Mouse (Mus musculus) WW6 (cell line): ENCODE measurements around the gene Srsf4.

Experiments used
- DNase-seq: peaks from one replicate; pipeline ENCODE4 v3.0.0-alpha.2; 2013; ENCODE audit warnings: low read depth, low spot score

Gene Srsf4

DNA sequence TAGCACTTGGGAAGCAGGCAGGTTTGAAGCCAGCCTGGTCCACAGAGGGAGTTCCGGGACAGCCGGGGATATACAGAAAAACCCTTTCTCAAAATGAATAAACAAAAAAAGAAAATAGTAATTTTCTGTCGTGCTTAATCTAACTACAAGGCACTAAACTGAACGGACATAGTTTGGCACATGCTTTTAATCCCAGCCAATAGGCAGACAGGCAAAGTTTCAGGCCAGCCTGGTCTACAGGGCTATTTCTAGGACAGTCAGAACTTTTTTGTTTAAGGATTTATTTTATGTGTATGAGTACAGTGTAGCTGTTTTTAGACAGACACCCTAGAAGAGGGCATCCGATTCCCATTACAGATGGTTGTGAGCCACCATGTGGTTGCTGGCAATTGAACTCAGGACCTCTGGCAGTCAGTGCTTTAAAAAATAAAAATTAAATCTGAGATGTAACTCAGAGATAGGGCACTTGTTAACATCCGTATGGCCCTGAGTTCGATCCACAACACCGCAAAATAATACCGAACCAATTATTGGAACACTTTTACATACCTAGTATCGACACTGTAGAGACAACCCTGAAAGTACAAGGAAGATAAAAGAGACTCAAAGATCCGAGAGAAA lies 635 bp upstream of the Srsf4 start:
- DNase-seq, result no peak

DNA sequence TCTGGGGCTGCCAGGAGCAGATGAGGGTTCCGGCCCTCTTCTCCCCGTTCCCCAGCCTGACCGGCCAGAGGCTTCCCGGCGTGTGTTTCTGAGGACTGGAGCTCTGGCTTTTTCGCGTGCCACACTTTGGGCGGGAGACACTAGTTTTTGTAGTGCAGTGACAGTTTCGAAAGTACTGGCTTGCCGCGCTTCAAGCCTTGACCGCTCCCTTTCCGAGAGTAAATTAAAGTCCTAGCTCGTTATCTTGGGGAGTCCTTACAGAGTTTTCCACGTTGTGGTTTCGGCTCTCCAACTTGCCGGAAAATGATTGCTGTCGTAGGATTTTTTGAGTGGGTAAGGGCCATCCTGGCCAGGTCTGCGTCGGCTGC lies 736 bp downstream of the Srsf4 start:
- no peak for DNase-seq

DNA sequence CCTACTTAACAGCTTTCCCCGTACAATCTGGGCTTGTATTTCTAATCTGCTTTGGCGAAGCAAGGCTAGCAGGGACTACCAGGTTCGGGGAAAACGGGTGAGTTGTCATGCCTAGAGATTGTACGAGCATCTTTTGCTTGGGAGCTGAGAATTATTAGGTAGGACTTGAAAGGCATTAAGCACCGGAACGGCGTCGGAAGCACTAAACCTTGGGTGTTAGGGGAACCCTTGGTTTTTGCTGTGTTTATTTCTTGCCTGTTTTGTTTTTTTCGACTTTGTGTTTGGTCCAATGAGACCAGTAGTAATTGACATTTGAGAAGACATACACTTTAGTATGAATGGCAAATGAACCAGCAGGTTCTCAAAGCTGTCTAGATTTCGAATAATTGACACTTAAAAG lies 1.1 kb downstream of the Srsf4 start:
- DNase-seq, result no peak

DNA sequence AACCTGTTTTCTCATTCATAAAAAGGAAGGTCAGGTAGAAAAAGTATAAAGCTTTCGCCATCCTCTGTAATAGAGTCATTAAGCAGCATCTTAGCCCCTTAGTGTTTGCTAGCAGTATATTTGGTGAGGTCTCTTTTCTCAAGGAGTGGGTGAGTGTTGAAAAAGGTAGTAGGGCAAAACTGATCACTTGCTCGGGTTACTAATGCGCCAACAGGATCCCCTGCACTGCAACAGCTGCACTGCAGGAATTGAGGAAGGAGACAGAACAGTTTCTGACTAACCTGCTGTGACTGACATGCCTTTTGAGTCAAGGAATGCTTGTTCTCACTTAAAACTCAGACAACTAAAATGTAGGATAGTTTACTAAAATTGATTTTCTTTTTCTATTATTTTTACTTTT lies 1.8 kb downstream of the Srsf4 start:
- no peak for DNase-seq

DNA sequence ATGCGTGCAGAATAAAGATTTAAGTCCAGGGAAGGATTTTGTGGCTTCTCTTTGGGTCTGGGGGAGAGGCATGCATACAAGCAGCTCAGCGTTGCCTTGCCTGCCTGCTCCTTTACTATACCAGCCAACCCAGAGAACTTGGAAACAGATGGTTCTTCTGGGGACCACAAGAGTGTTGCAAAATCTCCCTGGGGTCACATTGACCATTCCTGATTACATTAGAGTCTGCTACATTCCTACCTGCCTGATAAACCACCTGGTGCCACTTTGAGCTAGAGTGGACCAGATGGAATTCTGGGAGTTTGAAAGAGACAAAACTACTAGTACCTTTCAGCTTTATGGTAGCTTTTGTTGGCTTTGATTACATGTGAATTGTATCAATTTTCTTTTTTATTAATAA lies 3.4 kb downstream of the Srsf4 start:
- DNase-seq, result no peak

DNA sequence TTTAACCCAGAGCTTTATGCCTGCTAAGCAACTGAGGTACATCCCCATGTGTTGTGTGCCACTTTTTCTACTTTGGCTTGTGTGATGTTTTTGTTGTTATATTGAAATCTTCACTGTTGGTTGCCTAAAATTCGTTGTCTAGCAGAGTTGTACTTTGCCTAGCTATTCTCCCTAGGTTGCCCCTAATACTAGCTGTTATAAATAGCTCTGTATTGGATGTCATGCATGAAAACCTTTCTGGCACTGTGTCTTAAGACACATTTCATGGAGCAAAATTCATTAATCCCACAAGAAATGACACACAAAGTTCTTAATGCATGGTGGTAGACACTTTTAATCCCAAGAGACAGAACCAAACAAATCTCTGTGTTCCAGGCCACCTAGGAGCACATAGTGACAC lies 6.3 kb downstream of the Srsf4 start:
- DNase-seq, result no peak

DNA sequence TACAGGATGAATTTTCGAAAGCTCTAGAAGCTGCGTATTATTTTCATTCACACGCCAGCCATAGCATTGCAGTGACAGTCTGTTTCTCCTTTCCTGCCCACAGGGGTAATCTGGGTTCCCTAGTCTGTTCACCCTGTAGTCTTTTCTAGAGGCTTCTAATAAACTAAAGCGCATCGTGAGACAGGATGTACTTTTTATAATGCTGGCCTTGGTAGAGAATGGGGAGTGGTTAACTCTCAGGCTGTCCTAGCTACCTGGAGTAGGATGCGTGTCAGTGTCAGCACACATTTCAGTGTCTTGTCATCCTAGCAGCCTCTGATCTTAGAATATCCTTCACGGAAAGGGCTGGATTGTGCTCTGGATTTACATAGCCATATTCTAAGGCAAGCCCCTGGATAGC lies 7.9 kb downstream of the Srsf4 start:
- no peak for DNase-seq

DNA sequence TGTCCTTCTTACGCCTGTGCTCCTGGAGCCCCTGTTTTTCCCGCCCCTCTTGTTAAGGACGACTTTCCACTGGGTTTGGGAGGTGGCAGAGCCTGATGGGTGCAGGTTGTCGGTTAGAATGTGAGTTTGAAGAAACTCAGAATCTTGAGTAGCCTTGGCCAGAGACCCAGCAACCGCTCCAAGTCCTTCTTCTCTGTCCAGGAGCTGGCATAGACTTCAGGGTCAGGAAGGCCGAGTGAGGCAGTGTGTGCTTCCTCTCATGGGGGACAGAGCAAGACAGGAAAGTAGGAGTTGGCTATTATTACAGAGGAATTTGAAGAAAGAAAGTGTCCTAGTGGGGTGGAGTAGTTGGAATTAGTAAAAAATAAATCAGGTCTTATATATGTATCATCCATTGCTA lies 10.2 kb downstream of the Srsf4 start:
- DNase-seq, result no peak

DNA sequence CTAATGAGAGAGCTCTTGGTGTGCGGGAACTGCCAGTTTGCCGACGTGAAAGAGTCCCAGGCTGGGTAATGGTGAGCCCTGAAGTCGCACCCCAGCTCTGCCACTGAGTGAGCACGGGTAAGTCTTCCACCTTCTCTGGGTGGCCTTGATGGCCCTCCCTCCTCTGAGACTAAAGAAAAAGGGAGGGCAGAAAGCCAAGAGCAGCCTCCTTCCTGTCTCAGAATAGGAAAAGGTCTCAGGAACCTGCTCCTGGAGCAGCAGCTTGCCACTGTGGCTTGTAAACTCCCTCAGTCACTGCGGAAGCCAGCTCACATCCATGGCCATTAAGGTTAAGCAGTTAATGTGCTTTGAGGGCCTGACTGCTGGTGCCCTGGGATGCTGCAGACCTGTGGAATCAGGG lies 12.0 kb downstream of the Srsf4 start:
- no peak for DNase-seq

DNA sequence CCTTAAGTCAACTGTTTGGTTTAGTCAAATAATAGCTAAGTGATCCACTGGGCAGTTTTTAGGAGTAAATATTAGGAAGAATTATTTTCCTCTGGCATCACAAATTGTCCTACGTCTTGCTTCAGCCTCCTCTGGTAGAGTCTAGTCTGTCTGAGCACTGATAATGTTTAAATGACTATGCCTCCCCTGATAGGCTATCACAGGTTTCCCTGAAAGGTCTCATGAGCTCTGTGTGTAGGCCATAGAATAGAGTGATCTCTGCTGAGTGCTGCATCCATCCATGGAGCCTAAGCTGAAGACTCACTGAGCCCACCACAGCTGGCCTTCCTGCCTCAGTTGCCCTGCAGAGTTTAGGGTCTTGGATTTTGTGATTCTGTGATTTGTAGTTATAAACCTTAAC lies 15.1 kb downstream of the Srsf4 start:
- DNase-seq, result no peak

DNA sequence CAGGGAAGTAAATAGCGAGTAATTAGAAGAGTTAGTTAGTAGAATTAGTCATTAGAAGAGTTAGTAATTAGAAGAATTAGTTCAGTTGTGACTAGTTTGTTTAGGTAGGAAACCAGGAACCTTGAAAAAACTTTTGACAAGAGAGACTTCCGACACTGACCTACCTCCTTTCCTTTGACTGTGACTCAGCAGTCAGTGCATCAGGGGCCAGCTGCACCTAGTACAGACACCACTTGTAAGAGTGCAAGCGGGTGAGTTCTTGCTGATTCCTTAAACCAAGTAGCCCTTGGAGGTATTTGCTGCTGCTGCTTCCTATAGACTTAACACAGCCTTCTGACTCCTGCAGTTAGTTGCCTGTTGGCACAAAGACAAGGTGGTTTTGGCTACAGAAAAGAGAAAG lies 17.3 kb downstream of the Srsf4 start:
- DNase-seq, result no peak

DNA sequence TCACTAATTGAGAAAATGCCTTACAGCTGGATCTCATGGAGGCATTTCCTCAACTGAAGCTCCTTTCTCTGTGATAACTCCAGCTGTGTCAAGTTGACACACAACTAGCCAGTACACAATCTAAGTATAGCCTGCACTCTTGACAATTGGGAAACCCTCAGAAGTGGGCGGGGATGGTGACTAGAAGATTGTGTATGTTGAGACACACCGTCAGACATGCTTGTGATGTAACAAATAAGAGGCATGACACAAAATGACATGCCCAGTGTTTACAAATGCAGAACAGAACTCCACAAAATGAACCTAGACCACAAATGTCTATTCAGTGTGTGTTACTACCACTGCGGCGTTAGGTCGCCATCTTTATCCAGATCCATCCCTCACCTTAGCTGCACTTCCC lies 23.7 kb downstream of the Srsf4 start:
- no peak for DNase-seq

DNA sequence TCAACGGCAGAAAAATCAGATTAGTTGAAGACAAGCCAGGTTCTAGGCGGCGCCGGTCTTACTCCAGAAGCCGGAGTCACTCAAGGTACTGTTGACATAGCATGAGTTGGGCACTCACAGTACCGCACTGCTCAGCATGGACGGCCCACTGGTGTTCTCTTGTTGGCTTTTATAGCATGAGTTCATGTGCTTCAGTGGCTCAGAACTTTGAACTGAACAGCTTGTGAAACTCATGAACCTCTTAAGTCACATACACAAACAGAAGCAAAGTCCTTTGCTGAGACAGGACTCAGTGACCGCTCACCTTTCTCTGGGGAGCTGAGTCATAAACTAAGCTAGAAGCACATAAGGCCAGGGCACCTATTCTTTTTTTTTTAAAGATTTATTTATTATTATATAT lies 24.4 kb downstream of the Srsf4 start:
- DNase-seq, result no peak

DNA sequence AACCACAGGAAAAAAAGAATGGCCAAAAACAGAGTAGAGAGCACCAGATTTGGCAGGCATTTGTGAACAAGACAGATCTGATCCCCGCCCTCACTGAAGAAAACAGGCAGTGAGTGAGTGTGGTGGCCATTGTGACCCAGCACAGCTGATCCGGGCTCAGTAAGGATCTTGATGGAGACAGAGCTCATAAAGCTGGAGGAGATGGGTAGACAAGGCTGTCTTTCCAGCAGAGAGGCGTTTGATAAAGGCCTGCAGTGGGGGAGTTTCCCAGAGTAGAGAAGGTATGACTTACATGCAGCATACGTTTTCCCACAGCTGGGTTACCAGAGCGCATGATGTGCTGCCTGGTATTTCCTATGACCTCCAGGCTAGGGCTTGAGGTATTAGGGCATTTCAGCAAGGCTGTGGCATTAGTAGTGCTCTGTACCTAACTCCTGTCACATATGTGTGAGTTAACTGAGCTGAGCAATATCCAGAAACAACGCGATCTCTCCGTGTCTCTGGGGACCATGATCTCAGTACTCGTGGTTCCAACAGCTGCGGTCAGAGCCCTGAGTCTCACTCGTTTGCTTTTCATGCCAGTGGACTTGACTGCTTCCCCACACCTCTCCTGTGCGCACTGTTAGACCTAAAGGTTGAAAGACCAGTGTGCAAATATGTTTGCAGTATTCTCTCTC lies 25.2 kb downstream of the Srsf4 start:
- DNase-seq, result no peak

DNA sequence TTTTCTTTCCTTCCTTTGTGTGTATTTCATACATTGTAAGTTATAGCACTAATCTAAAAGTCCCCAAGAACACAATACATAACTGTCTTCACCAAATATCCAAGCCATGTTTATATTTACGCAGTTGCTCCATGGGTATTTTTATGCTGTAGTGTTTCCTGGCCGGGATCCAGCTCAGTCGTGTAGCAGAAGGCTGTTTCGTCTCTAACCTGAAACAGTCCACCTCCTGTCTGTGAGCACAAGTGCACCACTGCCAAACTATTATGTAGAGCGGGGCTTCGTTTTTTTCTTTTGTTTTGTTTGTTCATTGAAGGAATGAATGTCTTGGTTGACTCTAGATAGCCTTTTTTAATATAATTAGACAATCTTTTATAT lies 25.8 kb downstream of the Srsf4 start:
- DNase-seq, result no peak

DNA sequence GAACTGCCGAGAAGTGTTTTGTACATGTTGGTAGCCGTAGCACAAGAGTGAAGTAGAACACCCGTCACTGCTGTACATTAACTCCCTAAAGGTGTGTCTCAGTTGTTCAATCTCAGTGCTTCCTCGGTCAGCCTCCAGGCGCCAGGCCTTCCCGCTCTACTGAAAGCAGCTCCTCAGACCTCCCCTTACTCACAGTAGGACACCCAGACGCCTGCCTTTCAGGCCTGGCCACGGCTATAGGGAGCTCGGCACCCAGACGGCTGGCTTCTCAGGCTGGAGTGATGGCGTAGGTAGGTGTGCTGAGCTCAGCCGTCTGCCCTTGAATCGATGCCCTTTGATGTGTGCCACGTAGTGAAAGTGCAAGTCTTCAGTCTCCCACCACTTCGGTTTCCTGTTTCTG lies 27.7 kb downstream of the Srsf4 start:
- no peak for DNase-seq

DNA sequence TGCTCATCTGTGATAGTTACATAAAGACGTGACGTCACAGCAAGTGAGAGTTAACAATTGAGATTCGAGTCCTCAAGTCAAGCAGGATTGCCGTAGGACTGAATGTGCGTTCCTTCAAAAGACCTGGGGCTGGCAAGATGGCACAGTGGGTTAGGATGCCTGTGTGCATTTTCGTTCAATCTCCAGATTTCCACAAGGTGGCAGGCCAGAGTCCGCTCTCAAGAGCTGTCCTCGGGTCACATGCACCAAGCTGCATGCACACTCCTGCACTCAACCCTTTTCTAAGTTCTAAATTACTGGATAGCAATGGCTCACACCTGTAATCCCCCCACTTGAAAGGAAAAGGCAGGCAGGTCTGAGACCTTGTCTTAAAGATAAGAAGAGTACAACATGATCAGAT lies 31.1 kb downstream of the Srsf4 start:
- DNase-seq, result no peak

DNA sequence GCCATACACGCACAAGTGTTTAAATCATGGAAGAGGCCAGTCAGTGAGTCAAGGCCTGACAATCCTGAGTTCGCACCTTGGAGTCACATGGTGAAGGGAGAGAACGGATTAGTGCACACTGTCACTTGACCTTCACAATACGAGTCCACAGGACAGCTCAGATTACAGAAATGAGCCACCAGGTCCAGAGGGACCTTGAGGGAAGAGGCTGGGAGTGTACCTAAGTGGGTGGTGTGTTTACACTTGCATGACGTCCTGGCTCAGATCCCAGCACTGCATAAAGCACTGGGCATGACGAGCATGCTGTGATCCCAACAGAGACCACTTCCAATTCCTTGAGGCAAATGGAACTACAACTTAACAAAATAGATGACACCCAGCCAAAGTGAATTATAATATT lies 33.0 kb downstream of the Srsf4 start:
- no peak for DNase-seq

DNA sequence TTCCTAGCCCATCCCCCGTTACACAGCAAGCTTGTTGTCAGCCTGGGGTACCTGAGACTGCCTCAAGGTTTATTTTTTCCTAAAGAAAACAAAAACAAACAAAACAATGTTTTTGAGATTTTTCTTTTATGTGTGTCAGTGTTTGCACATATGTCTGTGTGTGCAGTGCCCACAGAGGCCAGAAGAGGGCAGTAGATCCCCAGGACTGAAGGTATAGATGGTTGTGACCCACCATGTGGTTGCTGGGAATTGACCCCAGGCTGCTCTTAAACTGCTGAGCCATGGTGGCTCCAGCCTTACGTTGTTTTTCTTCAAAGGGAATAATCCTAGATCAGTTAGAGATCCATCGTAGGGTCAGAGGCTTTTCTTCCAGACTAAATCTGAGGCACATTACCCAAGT lies 34.5 kb downstream of the Srsf4 start:
- DNase-seq, result no peak

DNA sequence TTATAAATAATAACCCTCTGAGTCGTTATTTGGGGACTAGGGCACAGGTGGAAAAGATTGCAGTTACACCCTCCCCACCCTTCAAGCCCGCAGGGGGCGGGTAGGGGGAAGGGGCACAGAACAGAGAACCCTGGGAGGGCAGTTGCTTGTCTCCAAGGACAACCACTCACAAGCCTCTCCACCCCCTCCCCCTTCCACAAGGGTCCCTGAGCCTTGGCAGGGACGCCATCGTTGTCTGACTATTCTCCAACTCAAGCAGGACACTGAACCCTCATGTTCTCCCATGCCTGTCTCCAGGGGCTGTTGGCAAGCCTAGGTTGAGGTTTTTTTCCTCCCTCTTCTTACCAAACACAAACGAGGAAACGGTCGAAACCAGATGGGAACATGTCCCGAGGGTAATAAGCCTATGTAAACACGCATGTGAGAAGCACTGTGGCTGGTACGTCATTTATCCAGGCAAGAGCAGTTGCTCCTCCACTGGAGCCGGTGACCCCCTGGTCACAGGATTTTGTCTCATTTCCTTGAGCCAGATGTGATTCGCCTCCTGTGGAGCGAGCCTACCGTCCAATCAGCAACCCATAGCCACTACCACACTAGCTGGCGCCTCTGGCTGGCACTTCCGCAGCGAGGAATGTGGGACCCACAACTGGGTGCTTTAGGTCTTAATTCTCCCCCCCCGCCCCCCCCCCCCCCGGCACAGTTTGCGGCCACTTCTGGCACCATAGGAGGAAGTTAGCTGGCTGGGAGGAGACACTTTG lies 37.0 kb downstream of the Srsf4 start:
- no peak for DNase-seq

DNA sequence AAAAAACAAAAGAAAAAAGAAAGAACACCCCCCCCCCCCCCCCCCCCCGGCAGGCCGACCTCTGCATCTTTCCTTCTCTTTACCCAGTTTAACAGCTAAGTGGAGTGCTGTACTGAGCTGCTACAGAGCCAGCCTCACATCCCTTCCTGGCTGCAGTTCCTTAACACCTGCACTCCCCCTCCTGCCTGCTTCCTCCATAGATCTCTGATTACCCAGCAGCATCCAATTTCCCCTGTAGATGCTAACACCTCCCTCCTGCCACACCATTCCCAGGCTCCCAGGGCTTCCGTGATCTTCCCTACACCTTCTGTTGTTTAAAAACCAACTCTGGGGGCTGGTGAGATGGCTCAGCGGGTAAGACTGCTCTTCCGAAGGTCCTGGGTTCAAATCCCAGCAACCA lies 38.1 kb downstream of the Srsf4 start:
- no peak for DNase-seq

DNA sequence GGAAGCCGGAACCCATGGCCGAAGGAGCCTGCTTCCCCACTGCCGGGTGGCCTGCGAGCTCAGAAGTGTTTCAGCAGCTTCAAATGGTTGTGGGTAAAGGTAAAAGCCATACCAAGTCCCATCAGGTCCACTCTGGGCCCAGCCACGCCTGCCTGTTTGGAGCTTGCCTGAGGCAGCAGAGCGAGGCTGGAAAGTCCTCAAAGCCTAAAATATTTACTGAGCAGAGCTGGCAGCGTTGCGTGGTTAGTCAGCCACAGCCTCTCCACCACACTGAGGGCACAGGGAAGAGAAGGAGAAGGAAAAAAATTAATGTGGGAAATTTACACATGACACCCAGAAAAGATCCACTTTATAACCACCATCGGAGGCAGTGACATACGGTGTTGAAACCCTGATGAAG lies 40.1 kb downstream of the Srsf4 start:
- DNase-seq, result no peak

DNA sequence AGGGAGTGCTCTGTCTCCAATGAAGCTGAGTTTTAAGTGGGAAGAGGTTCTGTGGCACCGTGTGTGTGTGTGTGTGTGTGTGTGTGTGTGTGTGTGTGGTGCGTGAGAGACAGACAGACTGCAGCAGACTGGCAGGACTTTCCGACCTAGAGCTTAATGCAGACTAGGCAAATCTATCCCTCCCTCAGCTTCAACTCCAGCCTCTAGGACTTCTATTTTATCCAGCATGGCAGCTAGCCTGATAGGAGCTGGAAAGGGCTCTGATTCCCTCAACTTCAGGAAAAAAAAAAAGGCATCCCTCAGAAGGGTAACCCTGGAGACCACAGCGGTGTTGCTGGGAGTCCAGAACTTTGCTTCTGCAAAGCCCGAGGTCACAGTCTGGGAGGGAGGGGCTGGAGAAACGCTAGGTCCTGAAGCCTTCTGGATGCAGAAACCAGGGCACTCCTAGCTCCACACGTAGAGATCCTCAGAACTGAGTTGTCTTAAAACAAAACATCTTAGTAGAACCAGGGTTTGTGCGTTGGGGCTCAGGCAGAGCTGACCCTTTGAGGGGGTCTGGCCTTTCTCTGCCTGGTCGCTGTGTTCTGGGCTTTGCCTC lies 40.7 kb downstream of the Srsf4 start:
- no peak for DNase-seq
